Mouse (Mus musculus): Measurements from ENCODE around the gene L1td1. TPM values are rescaled to one million over a fixed set of nuclear protein-coding genes. Genes with fewer than 3 reads are reported as not detected.
A peak's percentile ranks its signal among the peaks of the same experiment; 100 is the strongest.

The L1td1 gene
- total and polyA plus RNA-seq, 2 experiments from 2014 or later: 0.11 TPM; not detected in 1

DNA sequence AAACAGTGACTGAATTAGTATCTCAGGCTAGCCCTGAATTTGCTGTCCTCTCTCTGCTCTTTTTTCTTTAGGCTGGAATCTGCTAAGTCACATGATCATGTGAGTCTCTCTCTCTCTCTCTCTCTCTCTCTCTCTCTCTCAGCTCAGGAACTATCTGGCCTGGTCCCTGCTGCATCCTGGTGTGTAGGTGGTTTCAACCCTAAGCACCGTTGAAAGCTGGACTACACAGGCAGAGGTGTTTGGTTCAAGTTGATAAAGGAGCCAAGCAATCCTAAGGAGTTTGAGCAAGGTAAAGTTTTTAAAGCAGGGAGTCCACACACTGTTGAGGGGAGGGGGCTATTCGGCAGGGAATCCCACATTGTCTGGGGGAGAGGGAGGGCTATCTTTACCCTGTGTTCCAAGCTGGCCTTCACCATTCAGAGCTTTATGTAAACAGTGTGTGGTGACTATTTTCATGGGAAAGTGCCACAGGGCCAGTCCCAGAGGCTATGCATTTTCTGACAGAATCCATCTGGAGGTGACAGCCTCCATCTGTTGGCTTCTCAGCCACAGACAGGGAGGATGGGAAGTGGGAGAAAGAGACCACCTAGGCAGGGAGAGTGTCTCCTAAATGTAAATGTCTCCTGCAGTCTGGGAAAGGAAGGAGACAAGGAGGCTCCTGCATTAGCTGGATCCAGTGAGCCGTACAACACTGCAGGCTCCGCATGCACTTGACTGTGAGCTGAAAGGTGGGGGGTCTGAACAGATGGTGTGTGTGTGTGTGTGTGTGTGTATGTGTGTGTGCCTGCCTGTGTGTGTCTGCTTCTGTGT is 31.7 kb downstream of the L1td1 start:
- ATAC-seq (ENCODE audit: insufficient read depth, low read depth) (peak; percentile 53), DNase-seq (ENCODE audit: low spot score) (no peak)
- Histone ChIP-seq H3K9ac (replicated peaks; ENCODE audit: low read depth, low read length) (no peak overlapping the region), H3K27me3 (ENCODE audit: control insufficient read depth, insufficient read depth, low read length) (no peaks in the 10 kb centered on the region), H3K27ac (ENCODE audit: low read depth) (no peak overlapping the region), H3K36me3 (replicated peaks; ENCODE audit: control insufficient read depth, insufficient read depth, low read length) (no peaks in the 10 kb centered on the region), H3K9me3 (replicated peaks; ENCODE audit: control insufficient read depth, low read length) (no peaks in the 10 kb centered on the region), H3K4me2 (ENCODE audit: low read depth, low read length) (no peak overlapping the region), H3K4me1 (ENCODE audit: control insufficient read depth, insufficient read depth) (no peaks in the 10 kb centered on the region), H3K4me3 (ENCODE audit: low read depth, low read length) (no peak overlapping the region)
- WGBS: 54% methylated on average over 4 of the region's 4 CpGs
- TF ChIP-seq EP300 (IDR thresholded peaks at IDR 0.05; ENCODE audit: low read depth) (no peak), CTCF (IDR thresholded peaks at IDR 0.05; ENCODE audit: low read depth) (no peak)

DNA sequence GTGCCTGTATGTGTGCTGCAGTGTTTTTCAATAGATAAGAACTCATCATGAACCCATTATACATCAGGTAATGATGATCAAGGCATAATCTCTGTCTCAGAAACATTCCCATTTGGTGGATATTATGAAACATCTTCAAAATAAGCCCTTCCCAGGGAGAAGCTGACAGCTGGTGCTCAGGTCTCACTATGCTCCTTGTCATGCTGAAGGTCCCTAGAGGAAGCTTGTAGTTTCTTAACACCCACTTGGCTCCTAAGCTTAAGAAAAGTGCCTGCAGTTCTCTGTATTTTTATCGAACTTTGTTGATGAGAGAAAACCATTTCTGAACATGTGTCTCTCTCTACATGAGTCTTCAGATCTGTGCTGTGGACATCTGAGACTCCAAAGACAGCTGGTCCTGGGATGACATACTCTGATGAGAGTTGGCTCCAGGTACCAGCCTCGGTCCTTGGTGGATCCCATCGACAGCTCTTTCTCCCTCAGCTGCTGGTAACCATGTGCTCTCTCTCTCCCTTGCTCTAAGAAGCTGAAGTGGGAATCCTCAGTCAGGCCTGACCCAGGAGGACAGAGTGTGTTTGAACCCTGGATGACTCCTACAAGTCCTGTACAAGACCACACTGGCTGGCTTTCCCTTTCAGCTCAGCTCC is 32.5 kb downstream of the L1td1 start:
- Histone ChIP-seq H3K27ac (ENCODE audit: low read depth) (no peak overlapping the region), H3K9ac (replicated peaks; ENCODE audit: low read depth, low read length) (no peak overlapping the region), H3K9me3 (replicated peaks; ENCODE audit: control insufficient read depth, low read length) (no peaks in the 10 kb centered on the region), H3K4me2 (ENCODE audit: low read depth, low read length) (no peak overlapping the region), H3K4me1 (ENCODE audit: control insufficient read depth, insufficient read depth) (no peaks in the 10 kb centered on the region), H3K36me3 (replicated peaks; ENCODE audit: control insufficient read depth, insufficient read depth, low read length) (no peaks in the 10 kb centered on the region), H3K27me3 (ENCODE audit: control insufficient read depth, insufficient read depth, low read length) (no peaks in the 10 kb centered on the region), H3K4me3 (ENCODE audit: low read depth, low read length) (no peak overlapping the region)
- ATAC-seq (ENCODE audit: insufficient read depth, low read depth) (no peak), DNase-seq (ENCODE audit: low spot score) (no peak)
- TF ChIP-seq CTCF (IDR thresholded peaks at IDR 0.05; ENCODE audit: low read depth) (no peak), EP300 (IDR thresholded peaks at IDR 0.05; ENCODE audit: low read depth) (no peak)
- 53% methylated on average over 3 of the region's 3 CpGs for WGBS

DNA sequence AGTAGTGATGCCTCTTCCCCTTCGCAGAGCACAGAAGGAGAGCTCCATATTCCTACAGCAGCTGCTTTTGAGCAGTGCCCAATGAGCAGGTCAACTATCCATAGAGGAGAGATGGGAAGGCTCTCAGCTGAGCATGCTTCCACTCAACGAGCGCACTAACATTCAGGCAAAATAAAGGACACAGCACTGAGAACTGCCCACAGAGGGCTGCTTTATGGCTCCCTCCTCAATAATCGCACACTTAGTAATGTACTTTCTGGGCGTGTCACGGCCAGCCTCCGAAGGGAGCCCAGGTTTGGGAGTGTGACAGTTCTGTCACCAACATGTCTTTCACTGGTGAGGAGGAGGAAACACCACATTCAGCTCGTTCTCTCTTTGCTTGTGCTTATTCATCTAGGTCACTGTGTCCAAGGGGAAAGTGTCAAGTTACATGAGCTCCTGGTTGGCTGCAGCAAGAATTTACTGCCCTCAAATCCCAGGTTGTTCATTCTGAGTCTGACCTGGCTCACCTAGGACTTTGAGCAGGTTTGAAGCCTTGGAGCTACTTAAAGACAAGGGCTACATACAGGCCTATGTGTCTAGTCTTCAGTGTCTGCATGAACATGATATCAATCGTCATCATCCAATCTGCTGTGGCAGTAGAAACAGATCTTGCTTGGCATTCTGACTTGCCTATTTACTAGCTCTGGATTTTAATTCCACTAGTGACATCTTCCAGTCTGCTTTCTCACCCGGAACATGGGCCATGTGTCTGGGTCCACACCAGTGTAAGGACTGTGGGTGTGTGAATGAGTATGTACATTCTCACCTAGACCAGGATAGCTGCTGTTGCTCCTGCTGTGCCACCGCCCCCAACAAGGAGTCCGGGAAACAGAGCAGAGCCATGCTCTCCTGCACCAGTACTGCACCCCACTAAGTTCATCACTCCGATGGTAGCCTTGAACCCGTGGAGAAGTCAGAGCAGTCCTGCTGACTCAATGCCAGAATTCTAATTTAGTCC is 40.9 kb downstream of the L1td1 start:
- 64% methylated on average over 14 of the region's 14 CpGs for WGBS
- TF ChIP-seq CTCF (IDR thresholded peaks at IDR 0.05; ENCODE audit: low read depth) (no peak), EP300 (IDR thresholded peaks at IDR 0.05; ENCODE audit: low read depth) (no peak)
- DNase-seq (ENCODE audit: low spot score): no peak
- Histone ChIP-seq H3K4me1 (ENCODE audit: control insufficient read depth, insufficient read depth) (no peaks in the 10 kb centered on the region), H3K27me3 (ENCODE audit: control insufficient read depth, insufficient read depth, low read length) (no peaks in the 10 kb centered on the region), H3K4me3 (ENCODE audit: low read depth, low read length) (no peak overlapping the region), H3K4me2 (ENCODE audit: low read depth, low read length) (no peak overlapping the region), H3K36me3 (replicated peaks; ENCODE audit: control insufficient read depth, insufficient read depth, low read length) (no peaks in the 10 kb centered on the region), H3K9ac (replicated peaks; ENCODE audit: low read depth, low read length) (no peak overlapping the region), H3K9me3 (replicated peaks; ENCODE audit: control insufficient read depth, low read length) (no peaks in the 10 kb centered on the region; the same call in 1 of the 2 replicates), H3K27ac (ENCODE audit: low read depth) (no peak overlapping the region)
- ATAC-seq (ENCODE audit: insufficient read depth, low read depth): 0 out of 2 replicates have a peak, but pooled peaks have one; percentile 24

DNA sequence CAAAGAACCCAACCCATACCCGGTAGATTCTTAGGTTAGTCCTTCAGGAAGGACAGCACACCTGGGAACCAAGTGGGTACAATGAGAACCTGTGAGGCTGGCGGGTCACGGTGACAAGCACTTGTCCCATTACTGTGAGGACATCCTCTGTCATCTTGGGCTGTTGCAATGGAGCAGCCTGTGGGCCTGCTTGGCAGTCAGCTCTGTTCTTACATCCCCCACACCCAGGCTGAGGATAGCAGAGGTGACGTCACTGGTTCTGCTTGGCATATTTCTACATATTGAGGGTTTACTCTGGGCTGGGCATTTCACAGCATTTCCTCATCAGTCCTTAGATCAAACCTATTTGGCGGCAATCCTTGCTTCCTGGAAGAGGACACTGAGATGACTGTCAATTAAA is 47.3 kb downstream of the L1td1 start:
- TF ChIP-seq CTCF (IDR thresholded peaks at IDR 0.05; ENCODE audit: low read depth) (no peak), EP300 (IDR thresholded peaks at IDR 0.05; ENCODE audit: low read depth) (no peak)
- Histone ChIP-seq H3K9ac (replicated peaks; ENCODE audit: low read depth, low read length) (no peak overlapping the region), H3K9me3 (replicated peaks; ENCODE audit: control insufficient read depth, low read length) (no peaks in the 10 kb centered on the region), H3K4me3 (ENCODE audit: low read depth, low read length) (no peak overlapping the region), H3K4me1 (ENCODE audit: control insufficient read depth, insufficient read depth) (no peaks in the 10 kb centered on the region; the same call in 1 of the 2 replicates), H3K27me3 (ENCODE audit: control insufficient read depth, insufficient read depth, low read length) (0 out of 2 replicates have a peak, but pooled peaks cover 3% of the 10 kb centered on the region), H3K27ac (ENCODE audit: low read depth) (no peak overlapping the region), H3K4me2 (ENCODE audit: low read depth, low read length) (no peak overlapping the region), H3K36me3 (replicated peaks; ENCODE audit: control insufficient read depth, insufficient read depth, low read length) (no peaks in the 10 kb centered on the region)
- 86% methylated on average over 5 of the region's 5 CpGs for WGBS
- DNase-seq (ENCODE audit: low spot score): no peak
- ATAC-seq (ENCODE audit: insufficient read depth, low read depth): no peak
